In the genomic region with DNA sequence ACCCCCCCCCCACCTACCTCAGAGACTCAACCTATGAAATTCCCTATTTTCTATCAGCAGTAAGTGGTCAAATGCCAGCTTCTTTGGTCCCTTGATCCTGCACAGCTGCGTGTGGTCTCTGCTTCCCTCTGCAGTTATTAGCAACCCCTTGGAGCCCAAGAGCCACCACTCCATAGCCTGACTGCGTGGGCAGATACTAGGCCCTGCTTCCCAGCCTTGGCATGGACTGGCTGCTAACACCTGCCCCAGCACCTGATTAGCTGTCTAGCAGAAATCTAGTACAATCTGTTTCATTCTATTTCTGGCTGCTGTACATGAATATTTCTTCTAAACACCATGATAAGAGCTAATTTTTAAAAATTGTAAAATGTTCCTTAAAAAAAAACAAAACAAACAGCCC, we compare ENCODE assay signal across 25 mouse cellular contexts. TPM values are rescaled to one million over a fixed set of nuclear protein-coding genes. Genes with fewer than 3 reads are reported as not detected.
A peak's percentile ranks its signal among the peaks of the same experiment; 100 is the strongest.
DNase-seq lines count a peak whose midpoint lies in the region; ATAC-seq and TF ChIP-seq lines count a peak whose summit lies in the region.
"Had no signal": no experiment of that assay in that cellular context is flagged by ENCODE, and none has a peak within 500 bp of the region (broad histone marks: within the 10 kb centered on the region; RNA-seq: fewer than 3 reads in every experiment).

No protein-coding gene starts in this region.

- 37% methylated on average over 2 of the region's 2 CpGs for WGBS in forebrain, postnatal 0 days
- WGBS in forebrain, embryonic 11.5 days = 63% methylated on average over 2 of the region's 2 CpGs
- 76% methylated on average over 2 of the region's 2 CpGs for WGBS in intestine, postnatal 0 days
- WGBS in intestine, embryonic 16.5 days = 59% methylated on average over 2 of the region's 2 CpGs
- WGBS in kidney, embryonic 14.5 days = 70% methylated on average over 2 of the region's 2 CpGs

- ATAC-seq in cerebellum, adult (ENCODE audit: insufficient number of reproducible peaks, low FRiP score, low TSS enrichment) = peak; percentile 70; the same call in 1 of the 2 replicates
- ATAC-seq in forebrain, postnatal 0 days = 0 out of 2 replicates have a peak, but pooled peaks have one; percentile 26
- ATAC-seq in forebrain, embryonic 11.5 days (replicated peaks; ENCODE audit: low FRiP score) = no peak
- ATAC-seq in intestine, postnatal 0 days = no peak
- ATAC-seq in intestine, embryonic 16.5 days = no peak
- no peak for ATAC-seq in kidney, embryonic 14.5 days (ENCODE audit: low FRiP score, low TSS enrichment)
- ATAC-seq: activated CD4-positive, CD25-positive, alpha-beta regulatory T cell, adult 4 months; CD4-positive, CD25-positive, alpha-beta regulatory T cell, adult 4 months; forebrain, embryonic 13.5 days; Patski had no signal

- no peak overlapping the region for H3K4me3 ChIP-seq in forebrain, postnatal 0 days (ENCODE audit: low read depth, low read length)
- no peak overlapping the region for H3K4me3 ChIP-seq in forebrain, embryonic 11.5 days (ENCODE audit: low read depth, low read length)
- H3K4me3 ChIP-seq in intestine, postnatal 0 days (ENCODE audit: low read depth, low read length) = no peak overlapping the region
- no peak overlapping the region for H3K4me3 ChIP-seq in intestine, embryonic 16.5 days (ENCODE audit: low read length)
- no peak overlapping the region for H3K4me3 ChIP-seq in kidney, embryonic 14.5 days (ENCODE audit: low read length)
- H3K4me3 ChIP-seq: embryonic facial prominence, embryonic 13.5 days; embryonic facial prominence, embryonic 15.5 days; erythroblast, embryonic 14.5 days; forebrain, embryonic 10.5 days; forebrain, embryonic 13.5 days had no signal

- 0 out of 2 replicates have a peak overlapping the region, but pooled peaks have one; percentile 29 for H3K27ac ChIP-seq in forebrain, postnatal 0 days (ENCODE audit: low read depth, low read length)
- H3K27ac ChIP-seq in forebrain, embryonic 11.5 days (ENCODE audit: low read depth, low read length) = no peak overlapping the region
- H3K27ac ChIP-seq in intestine, postnatal 0 days (ENCODE audit: low read depth, low read length) = no peak overlapping the region
- H3K27ac ChIP-seq in intestine, embryonic 16.5 days (ENCODE audit: low read length) = no peak overlapping the region
- H3K27ac ChIP-seq in kidney, embryonic 14.5 days (ENCODE audit: low read depth, low read length) = no peak overlapping the region
- H3K27ac ChIP-seq: embryonic facial prominence, embryonic 13.5 days; embryonic facial prominence, embryonic 15.5 days; forebrain, embryonic 10.5 days; forebrain, embryonic 13.5 days had no signal

- no peaks in the 10 kb centered on the region for H3K36me3 ChIP-seq in forebrain, postnatal 0 days (ENCODE audit: insufficient read depth)
- no peaks in the 10 kb centered on the region for H3K36me3 ChIP-seq in forebrain, embryonic 11.5 days (ENCODE audit: control insufficient read depth, insufficient read depth, low read length)
- H3K36me3 ChIP-seq in intestine, postnatal 0 days (ENCODE audit: control insufficient read depth, insufficient read depth) = no peaks in the 10 kb centered on the region
- no peaks in the 10 kb centered on the region for H3K36me3 ChIP-seq in intestine, embryonic 16.5 days (ENCODE audit: control insufficient read depth, insufficient read depth, low read length)
- no peaks in the 10 kb centered on the region for H3K36me3 ChIP-seq in kidney, embryonic 14.5 days (ENCODE audit: control insufficient read depth, insufficient read depth, low read length)
- H3K36me3 ChIP-seq: embryonic facial prominence, embryonic 13.5 days; embryonic facial prominence, embryonic 15.5 days; forebrain, embryonic 10.5 days; G1E had no signal

- H3K4me1 ChIP-seq in forebrain, postnatal 0 days (ENCODE audit: insufficient read depth) = peaks cover 2% of the 10 kb centered on the region; the same call in 1 of the 2 replicates
- 0 out of 2 replicates have a peak, but pooled peaks cover 2% of the 10 kb centered on the region for H3K4me1 ChIP-seq in forebrain, embryonic 11.5 days (replicated peaks; ENCODE audit: control insufficient read depth, insufficient read depth, low read length)
- no peaks in the 10 kb centered on the region for H3K4me1 ChIP-seq in intestine, postnatal 0 days (replicated peaks; ENCODE audit: control insufficient read depth, insufficient read depth, low read length)
- 0 out of 2 replicates have a peak, but pooled peaks cover 5% of the 10 kb centered on the region for H3K4me1 ChIP-seq in intestine, embryonic 16.5 days (ENCODE audit: control insufficient read depth, insufficient read depth, low read length)
- no peaks in the 10 kb centered on the region; the same call in 1 of the 2 replicates for H3K4me1 ChIP-seq in kidney, embryonic 14.5 days (ENCODE audit: control insufficient read depth, insufficient read depth, low read length)
- H3K4me1 ChIP-seq: embryonic facial prominence, embryonic 13.5 days; embryonic facial prominence, embryonic 15.5 days had no signal

- H3K9me3 ChIP-seq in forebrain, postnatal 0 days (ENCODE audit: low read length) = no peaks in the 10 kb centered on the region
- H3K9me3 ChIP-seq in forebrain, embryonic 11.5 days (ENCODE audit: control insufficient read depth, low read length) = no peaks in the 10 kb centered on the region
- peaks cover 3% of the 10 kb centered on the region; the same call in 1 of the 2 replicates for H3K9me3 ChIP-seq in intestine, postnatal 0 days (ENCODE audit: control insufficient read depth)
- peaks cover 3% of the 10 kb centered on the region; the same call in 1 of the 2 replicates for H3K9me3 ChIP-seq in intestine, embryonic 16.5 days (ENCODE audit: control insufficient read depth, low read length)
- H3K9me3 ChIP-seq in kidney, embryonic 14.5 days (ENCODE audit: control insufficient read depth, low read length) = no peaks in the 10 kb centered on the region
- H3K9me3 ChIP-seq: embryonic facial prominence, embryonic 13.5 days; embryonic facial prominence, embryonic 15.5 days; forebrain, embryonic 10.5 days; forebrain, embryonic 13.5 days had no signal

- no peak overlapping the region for H3K4me2 ChIP-seq in forebrain, postnatal 0 days (ENCODE audit: low read depth)
- no peak overlapping the region for H3K4me2 ChIP-seq in forebrain, embryonic 11.5 days (ENCODE audit: low read depth, low read length, severe bottlenecking)
- no peak overlapping the region for H3K4me2 ChIP-seq in intestine, postnatal 0 days (replicated peaks; ENCODE audit: low read depth)
- H3K4me2 ChIP-seq in intestine, embryonic 16.5 days (ENCODE audit: low read depth, low read length) = no peak overlapping the region
- no peak overlapping the region for H3K4me2 ChIP-seq in kidney, embryonic 14.5 days (replicated peaks; ENCODE audit: low read depth, low read length)
- H3K4me2 ChIP-seq: embryonic facial prominence, embryonic 13.5 days; embryonic facial prominence, embryonic 15.5 days; forebrain, embryonic 13.5 days had no signal

- no peaks in the 10 kb centered on the region for H3K27me3 ChIP-seq in forebrain, postnatal 0 days (ENCODE audit: insufficient read depth, low read length)
- H3K27me3 ChIP-seq in forebrain, embryonic 11.5 days (ENCODE audit: control insufficient read depth, insufficient read depth, low read length) = no peaks in the 10 kb centered on the region
- no peaks in the 10 kb centered on the region for H3K27me3 ChIP-seq in intestine, postnatal 0 days (replicated peaks; ENCODE audit: control insufficient read depth, insufficient read depth, low read length)
- no peaks in the 10 kb centered on the region for H3K27me3 ChIP-seq in intestine, embryonic 16.5 days (replicated peaks; ENCODE audit: control insufficient read depth, insufficient read depth, low read length)
- no peaks in the 10 kb centered on the region for H3K27me3 ChIP-seq in kidney, embryonic 14.5 days (ENCODE audit: control insufficient read depth, insufficient read depth, low read length)
- H3K27me3 ChIP-seq: CH12.LX; embryonic facial prominence, embryonic 13.5 days; embryonic facial prominence, embryonic 15.5 days; forebrain, embryonic 13.5 days; Patski had no signal

- no peak overlapping the region for H3K9ac ChIP-seq in forebrain, postnatal 0 days
- H3K9ac ChIP-seq in forebrain, embryonic 11.5 days (ENCODE audit: low read length) = no peak overlapping the region
- H3K9ac ChIP-seq in intestine, postnatal 0 days (ENCODE audit: low read depth, low read length) = no peak overlapping the region
- no peak overlapping the region for H3K9ac ChIP-seq in intestine, embryonic 16.5 days (ENCODE audit: low read depth, low read length)
- H3K9ac ChIP-seq in kidney, embryonic 14.5 days (ENCODE audit: low read depth, low read length) = no peak overlapping the region
- H3K9ac ChIP-seq: embryonic facial prominence, embryonic 13.5 days; embryonic facial prominence, embryonic 15.5 days; forebrain, embryonic 13.5 days had no signal

- DNase-seq in cerebellum, adult 11 months = no peak
- no peak for DNase-seq in forebrain, postnatal 0 days
- no peak for DNase-seq in forebrain, embryonic 11.5 days (ENCODE audit: low spot score)
- DNase-seq in brain, adult 2 months (ENCODE audit: low read depth, low spot score) = peak; percentile 73
- DNase-seq: adrenal gland, adult 8-10 months; adrenal gland, postnatal 14 days; B cell, adult 2 months; cerebellum, adult 8-10 months; cerebellum, adult 9-11 months; cerebellum, postnatal 36 days; embryo, embryonic 11 days had no signal

- TF ChIP-seq CTCF in forebrain, postnatal 0 days (IDR thresholded peaks at IDR 0.05; ENCODE audit: low read depth) = no peak
- 0 out of 2 replicates have a peak, but pooled peaks have one; percentile 5 for TF ChIP-seq CTCF in intestine, postnatal 0 days (IDR thresholded peaks at IDR 0.05; ENCODE audit: low read depth)

RNA-seq across cellular contexts. Expression of a gene that starts 10.0 kb away (rescaled TPM):
- 186 and 218 TPM in 2 replicates for total RNA-seq in forebrain, postnatal 0 days (2014; rRNA removed)
- polyA plus RNA-seq in forebrain, postnatal 0 days (2015; fragmentation: Nextera tagmentation; extraction: Ambion mirVana) = 75.9 and 127 TPM in 2 replicates
- polyA plus RNA-seq in forebrain, embryonic 11.5 days (2014; fragmentation: Nextera tagmentation; extraction: Ambion mirVana) = 63.0 and 70.3 TPM in 2 replicates
- polyA plus RNA-seq in intestine, postnatal 0 days (2015; fragmentation: Nextera tagmentation; extraction: Ambion mirVana) = 21.2 and 22.5 TPM in 2 replicates
- polyA plus RNA-seq in intestine, embryonic 16.5 days (2015; fragmentation: Nextera tagmentation; extraction: Ambion mirVana) = 57.0 and 57.5 TPM in 2 replicates
- polyA plus RNA-seq in kidney, embryonic 14.5 days (2014; fragmentation: Nextera tagmentation; extraction: Ambion mirVana) = 21.6 and 32.6 TPM in 2 replicates
- polyA plus RNA-seq: G1E had no signal

Comparison
In these comparisons a context has a peak if more than half of its experiments do, and no peak if none do; other contexts are left out.
1. ATAC-seq: peak in cerebellum, adult (single experiment) and forebrain, postnatal 0 days (single experiment); none in forebrain, embryonic 11.5 days (single experiment), intestine, postnatal 0 days (single experiment), intestine, embryonic 16.5 days (single experiment) and kidney, embryonic 14.5 days (single experiment).